Comparison of ENCODE assay signal across 8 mouse cellular contexts in genomic region chr2:22894932-22895281, GRCm38 (mm10). TPM values are rescaled to one million over a fixed set of nuclear protein-coding genes. Genes with fewer than 3 reads are reported as not detected.
DNase-seq lines count a peak whose midpoint lies in the region; ATAC-seq and TF ChIP-seq lines count a peak whose summit lies in the region.

No protein-coding gene starts in this region.

- no peaks in the 10 kb centered on the region for H3K27me3 ChIP-seq in lung, embryonic 14.5 days (ENCODE audit: insufficient read depth, low read length)
- H3K27me3 ChIP-seq in intestine, postnatal 0 days (replicated peaks; ENCODE audit: control insufficient read depth, insufficient read depth, low read length) = no peaks in the 10 kb centered on the region
- H3K27me3 ChIP-seq in neural tube, embryonic 12.5 days (replicated peaks) = no peaks in the 10 kb centered on the region

- TF ChIP-seq POLR2A in embryonic fibroblast, embryonic 13.5 days (IDR thresholded peaks at IDR 0.05; ENCODE audit: low read depth, low read length) = no peak

- peak overlapping the region; percentile 87 for H3K4me3 ChIP-seq in lung, embryonic 14.5 days (ENCODE audit: low read depth, low read length)
- peak overlapping the region; percentile 97 for H3K4me3 ChIP-seq in embryonic fibroblast, embryonic 13.5 days (ENCODE audit: insufficient read depth, low read length)
- H3K4me3 ChIP-seq in intestine, postnatal 0 days (ENCODE audit: low read depth, low read length) = peak overlapping the region; percentile 97
- peak overlapping the region; percentile 89 for H3K4me3 ChIP-seq in neural tube, embryonic 12.5 days

- DNase-seq in lung, embryonic 14.5 days = no peak
- no peak for DNase-seq in lung, postnatal 4 days
- DNase-seq in gastrocnemius, postnatal 14 days = no peak
- no peak for DNase-seq in kidney, adult 11 months
- DNase-seq in urinary bladder, adult 2 months (ENCODE audit: low spot score) = no peak

- WGBS in lung, embryonic 14.5 days = 21% methylated on average over 9 of the region's 9 CpGs
- 14% methylated on average over 9 of the region's 9 CpGs for WGBS in intestine, postnatal 0 days
- 24% methylated on average over 9 of the region's 9 CpGs for WGBS in neural tube, embryonic 12.5 days

- H3K4me2 ChIP-seq in lung, embryonic 14.5 days = peak overlapping the region; percentile 79
- peak overlapping the region; percentile 77 for H3K4me2 ChIP-seq in intestine, postnatal 0 days (replicated peaks; ENCODE audit: low read depth)
- H3K4me2 ChIP-seq in neural tube, embryonic 12.5 days (replicated peaks) = peak overlapping the region; percentile 82

- H3K36me3 ChIP-seq in lung, embryonic 14.5 days (ENCODE audit: insufficient read depth) = 0 out of 2 replicates have a peak, but pooled peaks cover 6% of the 10 kb centered on the region
- H3K36me3 ChIP-seq in intestine, postnatal 0 days (ENCODE audit: control insufficient read depth, insufficient read depth) = no peaks in the 10 kb centered on the region
- H3K36me3 ChIP-seq in neural tube, embryonic 12.5 days = no peaks in the 10 kb centered on the region; the same call in 1 of the 2 replicates

- H3K27ac ChIP-seq in lung, embryonic 14.5 days (ENCODE audit: low read depth) = peak overlapping the region; percentile 78; the same call in 1 of the 2 replicates
- H3K27ac ChIP-seq in embryonic fibroblast, embryonic 13.5 days (ENCODE audit: insufficient read depth, low read length) = peak overlapping the region; percentile 39
- peak overlapping the region; percentile 93 for H3K27ac ChIP-seq in intestine, postnatal 0 days (ENCODE audit: low read depth, low read length)
- 0 out of 2 replicates have a peak overlapping the region, but pooled peaks have one; percentile 62 for H3K27ac ChIP-seq in neural tube, embryonic 12.5 days

- H3K4me1 ChIP-seq in lung, embryonic 14.5 days (ENCODE audit: insufficient read depth) = no peaks in the 10 kb centered on the region
- H3K4me1 ChIP-seq in embryonic fibroblast, embryonic 13.5 days (ENCODE audit: control insufficient read depth, insufficient read depth, low read length) = no peaks in the 10 kb centered on the region
- H3K4me1 ChIP-seq in intestine, postnatal 0 days (replicated peaks; ENCODE audit: control insufficient read depth, insufficient read depth, low read length) = 0 out of 2 replicates have a peak, but pooled peaks cover 6% of the 10 kb centered on the region
- no peaks in the 10 kb centered on the region for H3K4me1 ChIP-seq in neural tube, embryonic 12.5 days

- no peak for TF ChIP-seq CTCF in lung, embryonic 14.5 days (IDR thresholded peaks at IDR 0.05; ENCODE audit: low read depth)
- TF ChIP-seq CTCF in embryonic fibroblast, embryonic 13.5 days (IDR thresholded peaks at IDR 0.05; ENCODE audit: borderline replicate concordance, insufficient read depth, low read length) = no peak
- no peak for TF ChIP-seq CTCF in intestine, postnatal 0 days (IDR thresholded peaks at IDR 0.05; ENCODE audit: low read depth)

- intact Hi-C loops in gastrocnemius, postnatal 14 days (cut with DNase I; ENCODE audit: low total_unique reads) = loop anchor here (10.0 kb wide), 1 partner anchor 170 kb away; the partner anchor contains the start of gene Acbd5

- 0 out of 2 replicates have a peak, but pooled peaks have one; percentile 40 for ATAC-seq in lung, embryonic 14.5 days (ENCODE audit: insufficient read depth)
- no peak; the same call in 1 of the 2 replicates for ATAC-seq in intestine, postnatal 0 days
- peak; percentile 9; the same call in 1 of the 2 replicates for ATAC-seq in neural tube, embryonic 12.5 days (ENCODE audit: low FRiP score, low read depth)

- H3K9me3 ChIP-seq in lung, embryonic 14.5 days (ENCODE audit: low read depth, low read length) = no peaks in the 10 kb centered on the region
- H3K9me3 ChIP-seq in intestine, postnatal 0 days (ENCODE audit: control insufficient read depth) = no peaks in the 10 kb centered on the region
- H3K9me3 ChIP-seq in neural tube, embryonic 12.5 days = no peaks in the 10 kb centered on the region

- H3K9ac ChIP-seq in lung, embryonic 14.5 days = peak overlapping the region; percentile 79
- peak overlapping the region; percentile 83 for H3K9ac ChIP-seq in intestine, postnatal 0 days (ENCODE audit: low read depth, low read length)
- peak overlapping the region; percentile 69 for H3K9ac ChIP-seq in neural tube, embryonic 12.5 days

RNA-seq across cellular contexts. Expression of gene Pdss1, which starts 0.4 kb away (rescaled TPM):
- polyA plus RNA-seq in lung, embryonic 14.5 days (2014; fragmentation: Nextera tagmentation; extraction: Ambion mirVana) = 24.3 and 28.1 TPM in 2 replicates
- 10.7 and 15.1 TPM in 2 replicates for polyA plus RNA-seq in embryonic fibroblast, embryonic 13.5 days (2011; ENCODE audit: insufficient read length, low read depth, missing spikeins)
- 23.1 and 26.6 TPM in 2 replicates for polyA plus RNA-seq in intestine, postnatal 0 days (2015; fragmentation: Nextera tagmentation; extraction: Ambion mirVana)
- 20.2 and 23.1 TPM in 2 replicates for polyA plus RNA-seq in neural tube, embryonic 12.5 days (2016; fragmentation: Nextera tagmentation; extraction: Ambion mirVana)
- 10 to 100 TPM; 16.0 to 18.1 TPM for total RNA-seq in gastrocnemius, postnatal 14 days (2021)
- polyA plus RNA-seq in urinary bladder, adult 2 months (2012; rRNA removed) = 5.0 and 6.2 TPM in 2 replicates

Comparison
In these comparisons a context has a peak if more than half of its experiments do, and no peak if none do; other contexts are left out.
1. H3K27ac ChIP-seq: peak in every context shown above with its lines; median percentile 93 in intestine, postnatal 0 days; 78 in lung, embryonic 14.5 days; 62 in neural tube, embryonic 12.5 days; 39 in embryonic fibroblast, embryonic 13.5 days.